Mouse (Mus musculus) naive thymus-derived CD4-positive, alpha-beta T cell, adult 2 months (primary cell): Measurements from ENCODE around the gene Pttg1.

ENCODE experiments used
- DNase-seq: peaks from one replicate; pipeline ENCODE4 v3.0.0-alpha.2; 2011; ENCODE audit warnings: low read depth

Pttg1 gene

DNA sequence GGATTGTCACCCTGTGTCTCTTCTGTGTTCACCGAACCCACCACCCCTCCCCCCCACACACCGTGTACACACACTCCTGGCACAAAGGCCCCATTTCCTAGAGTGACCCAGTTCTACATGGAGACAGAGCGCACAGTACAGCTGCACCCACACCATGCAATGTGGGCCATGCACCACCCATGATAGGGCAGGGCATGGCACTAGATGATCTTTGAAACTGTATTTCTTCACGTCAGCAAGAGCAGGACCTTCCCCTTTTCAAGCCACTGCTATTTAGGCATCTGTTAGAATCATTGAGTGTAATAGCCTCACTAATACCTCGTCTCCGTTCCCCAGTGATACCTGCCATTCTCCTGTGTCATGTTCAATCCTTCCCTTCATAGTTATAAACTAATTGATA is 51.1 kb downstream of the Pttg1 start:
- DNase-seq = no peak

DNA sequence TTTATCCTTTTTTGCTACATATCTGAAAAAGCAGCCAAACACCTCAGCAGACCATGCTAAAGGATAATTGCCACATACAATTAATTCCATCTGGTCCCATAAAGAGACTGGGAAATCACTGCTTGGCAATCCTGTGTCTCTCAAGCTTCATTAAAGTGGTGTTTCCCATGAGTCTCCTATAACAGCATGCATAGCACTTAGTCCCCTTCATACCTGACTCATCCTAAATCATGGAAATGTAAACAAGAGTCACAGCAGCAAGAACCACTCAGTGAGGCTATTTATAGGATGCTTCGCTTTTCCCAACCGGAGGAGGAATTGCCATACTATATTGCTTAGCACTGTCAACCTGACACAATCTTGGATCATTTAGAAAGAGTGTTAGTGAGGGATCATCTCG is 52.7 kb downstream of the Pttg1 start:
- no peak for DNase-seq

DNA sequence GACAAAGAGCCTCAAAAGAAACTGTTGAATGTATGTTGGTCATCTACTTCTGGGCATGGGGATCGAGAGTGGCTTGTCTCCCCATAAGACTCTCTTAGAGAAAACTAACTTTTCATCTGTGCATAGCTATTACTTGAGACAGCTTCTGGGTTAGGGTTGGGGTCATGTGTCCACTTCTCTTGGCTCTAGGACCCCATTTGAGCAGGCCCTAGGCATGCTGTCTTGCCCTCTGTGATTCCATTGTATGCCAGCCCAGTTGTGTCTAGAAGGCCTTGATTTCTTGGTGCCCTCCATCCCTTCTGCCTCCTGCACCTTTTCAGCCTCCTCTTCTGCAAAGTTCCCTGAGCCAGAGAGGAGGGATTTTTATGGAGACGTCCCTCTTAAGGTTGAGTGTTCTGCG is 54.2 kb downstream of the Pttg1 start:
- no peak for DNase-seq
